Mouse (Mus musculus) erythroblast, embryonic 14.5 days (primary cell): ENCODE data around the gene Rsrc2.

ENCODE experiments used
- GATA1 ChIP-seq: IDR thresholded peaks from 2 replicates; pipeline ENCODE4 v1.6.1; 2012; ENCODE audit warnings: low read length, inconsistent platforms, mixed read lengths
- TAL1 ChIP-seq: IDR thresholded peaks from 3 replicates; pipeline ENCODE4 v1.6.1; 2012; ENCODE audit warnings: low read length, inconsistent platforms, mixed read lengths

- no peak for TF ChIP-seq GATA1
- no peak for TF ChIP-seq TAL1
Measured at GRCm38 (mm10) chr5:123773441-123773840, 24.2 kb upstream of the Rsrc2 start.
